Mouse (Mus musculus) cortical plate, adult 2 months (tissue): ENCODE measurements at regions not wholly inside any gene's neighbourhood (a gene's known extent, or its start where the extent isn't known, plus 50 kb on each side); places are given as distances from the start of the nearest gene placed in this dataset.

Experiments
- CTCF ChIP-seq: fragments of 200-500 bp; IDR thresholded peaks from 2 replicates; pipeline ENCODE4 v1.5.1; 2011; ENCODE audit warnings: mild to moderate bottlenecking, control low read depth, low read length; ENCODE audit not compliant: insufficient read depth; ENCODE audit errors: extremely low read depth
- POLR2A ChIP-seq: fragments of 200-500 bp; IDR thresholded peaks from 2 replicates; pipeline ENCODE4 v1.6.1; 2011; ENCODE audit warnings: mild to moderate bottlenecking, low read length, control low read depth; ENCODE audit not compliant: insufficient read depth; ENCODE audit errors: extremely low read depth

GRCm38 (mm10) chr6:51179741-51180537 is 252.5 kb upstream of the Nfe2l3 start:
- no peak for TF ChIP-seq CTCF
- TF ChIP-seq POLR2A: no peak
